Mouse (Mus musculus): ENCODE results near the gene Nop9. TPM values are rescaled to one million over a fixed set of nuclear protein-coding genes. Genes with fewer than 3 reads are reported as not detected.

Gene Nop9
- polyA plus RNA-seq, 1 experiment: 1.5 TPM

DNA sequence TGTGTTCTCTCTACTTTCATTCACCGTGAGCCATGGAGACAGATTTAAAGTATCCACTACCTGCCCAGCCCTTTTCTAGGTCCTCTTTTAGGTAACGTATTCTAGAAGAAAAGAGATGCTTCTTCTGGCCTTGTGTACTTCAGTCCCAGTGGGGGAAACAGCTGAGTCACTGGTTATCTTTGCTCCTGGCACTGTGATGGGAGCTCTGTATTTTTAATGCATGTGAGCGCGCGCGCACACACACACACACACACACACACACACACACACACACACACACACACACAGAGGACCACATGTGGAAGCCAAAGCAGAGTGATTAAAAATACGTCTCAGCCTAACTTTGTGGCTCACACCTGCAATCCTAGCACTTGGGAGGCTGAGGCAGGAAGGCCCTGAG is 22.1 kb upstream of the Nop9 start:
- no peaks in the 10 kb centered on the region for H3K9me3 ChIP-seq (ENCODE audit: control insufficient read depth, low read length)
- H3K36me3 ChIP-seq (ENCODE audit: control insufficient read depth): peaks cover 13% of the 10 kb centered on the region
- no peak for TF ChIP-seq TAL1 (IDR thresholded peaks at IDR 0.05; ENCODE audit: low read length)
- TF ChIP-seq GATA1 (IDR thresholded peaks at IDR 0.05; ENCODE audit: low read length): no peak
- H3K4me1 ChIP-seq (ENCODE audit: control insufficient read depth): peaks cover 40% of the 10 kb centered on the region
- peaks cover 6% of the 10 kb centered on the region for H3K27me3 ChIP-seq (ENCODE audit: control insufficient read depth)
- no peak overlapping the region for H3K4me3 ChIP-seq (replicated peaks)

DNA sequence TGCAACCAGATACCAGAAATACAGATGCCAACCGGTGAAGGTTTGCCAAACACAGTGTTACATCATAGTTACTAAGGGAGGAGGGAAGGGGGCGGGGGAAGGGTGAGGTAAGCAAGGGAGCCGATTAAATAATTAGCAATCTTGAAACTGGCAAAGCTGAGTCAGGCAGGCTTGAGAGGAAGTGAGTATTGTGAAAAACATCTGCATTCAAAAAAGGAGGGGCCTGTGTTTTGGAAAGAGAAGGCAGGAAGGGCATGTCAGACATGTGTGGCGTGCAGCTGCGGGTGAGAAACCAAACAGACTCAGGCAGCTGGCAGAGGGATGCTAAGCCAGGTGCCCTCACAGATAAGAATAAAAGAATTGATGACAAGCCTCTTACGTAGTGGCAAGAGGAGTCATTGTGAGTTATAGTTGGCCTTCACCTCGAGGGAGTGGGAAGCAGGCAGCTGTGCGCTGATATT is 21.1 kb upstream of the Nop9 start:
- H3K27me3 ChIP-seq (ENCODE audit: control insufficient read depth): peaks cover 6% of the 10 kb centered on the region
- H3K4me3 ChIP-seq (replicated peaks): no peak overlapping the region
- H3K9me3 ChIP-seq (ENCODE audit: control insufficient read depth, low read length): no peaks in the 10 kb centered on the region
- H3K4me1 ChIP-seq (ENCODE audit: control insufficient read depth): peaks cover 40% of the 10 kb centered on the region
- no peak for TF ChIP-seq GATA1 (IDR thresholded peaks at IDR 0.05; ENCODE audit: low read length)
- TF ChIP-seq TAL1 (IDR thresholded peaks at IDR 0.05; ENCODE audit: low read length): no peak
- peaks cover 3% of the 10 kb centered on the region for H3K36me3 ChIP-seq (ENCODE audit: control insufficient read depth)

DNA sequence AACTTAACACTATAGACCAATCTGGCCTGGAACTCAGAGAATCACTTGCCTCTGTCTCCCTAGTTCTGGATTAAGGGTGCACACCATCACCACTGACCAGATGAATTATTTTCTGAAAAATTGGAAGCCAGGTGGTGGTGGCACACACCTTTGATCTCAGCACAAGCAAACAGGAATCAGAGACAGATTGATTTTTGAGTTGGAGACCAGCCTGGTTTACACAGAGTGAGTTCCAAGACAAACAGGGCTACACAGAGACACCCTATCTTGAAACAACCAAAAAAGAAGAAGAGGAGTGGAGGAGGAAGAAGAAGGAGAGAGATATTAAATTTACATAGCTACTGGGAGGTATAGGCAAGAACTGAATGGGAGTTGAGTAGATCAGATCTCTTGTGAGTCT is 19.2 kb upstream of the Nop9 start:
- H3K4me3 ChIP-seq (replicated peaks): no peak overlapping the region

DNA sequence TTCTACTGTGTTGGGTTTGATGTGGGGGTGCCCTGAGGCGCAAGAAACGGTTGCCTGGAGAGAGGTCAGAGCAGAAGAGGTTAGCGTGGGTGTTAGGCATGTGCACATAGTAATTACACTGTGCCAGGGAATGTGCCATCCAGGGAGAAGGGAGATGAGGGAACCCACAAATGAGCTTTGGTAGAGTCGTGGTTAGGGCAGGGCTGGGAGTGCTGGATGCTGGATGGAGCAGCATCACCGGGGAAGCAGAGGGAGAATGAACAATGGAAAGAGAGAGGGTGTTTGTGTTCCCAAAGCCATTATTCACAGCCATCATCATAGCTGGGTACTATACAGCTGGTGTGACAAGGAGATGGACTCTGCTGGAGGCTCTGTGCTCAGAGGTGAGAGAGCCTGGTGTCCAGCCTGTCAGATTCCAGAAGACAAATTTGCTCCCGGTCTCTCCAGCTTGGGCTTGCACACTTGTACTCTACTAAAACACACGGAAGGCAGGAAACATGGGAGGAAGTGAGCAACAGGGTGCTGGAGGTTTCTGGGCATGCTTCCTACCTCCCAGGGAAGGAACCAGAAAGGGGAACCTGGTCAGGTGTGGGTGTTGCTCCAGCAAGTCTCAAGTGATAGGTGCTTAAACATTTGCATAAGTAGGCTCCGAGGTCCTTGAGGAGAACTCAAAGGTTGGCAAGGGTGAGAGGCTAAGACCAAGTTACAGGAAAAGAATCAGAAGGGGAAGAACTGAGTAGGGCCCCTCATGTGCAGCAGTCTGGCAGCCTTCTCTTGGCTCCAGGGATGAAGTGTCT is 17.4 kb upstream of the Nop9 start:
- Histone ChIP-seq H3K27me3 (ENCODE audit: control insufficient read depth) (peaks cover 6% of the 10 kb centered on the region), H3K4me3 (replicated peaks) (no peak overlapping the region), H3K9me3 (ENCODE audit: control insufficient read depth, low read length) (no peaks in the 10 kb centered on the region), H3K36me3 (ENCODE audit: control insufficient read depth) (no peaks in the 10 kb centered on the region), H3K4me1 (ENCODE audit: control insufficient read depth) (peaks cover 20% of the 10 kb centered on the region)
- no peak for TF ChIP-seq TAL1 (IDR thresholded peaks at IDR 0.05; ENCODE audit: low read length)
- TF ChIP-seq GATA1 (IDR thresholded peaks at IDR 0.05; ENCODE audit: low read length): no peak

More for the DNA sequence above, 19.2 kb upstream of the Nop9 start:
- Histone ChIP-seq H3K9me3 (ENCODE audit: control insufficient read depth, low read length) (no peaks in the 10 kb centered on the region), H3K4me1 (ENCODE audit: control insufficient read depth) (peaks cover 37% of the 10 kb centered on the region), H3K36me3 (ENCODE audit: control insufficient read depth) (no peaks in the 10 kb centered on the region), H3K27me3 (ENCODE audit: control insufficient read depth) (peaks cover 6% of the 10 kb centered on the region)
- TF ChIP-seq TAL1 (IDR thresholded peaks at IDR 0.05; ENCODE audit: low read length): no peak
- no peak for TF ChIP-seq GATA1 (IDR thresholded peaks at IDR 0.05; ENCODE audit: low read length)

DNA sequence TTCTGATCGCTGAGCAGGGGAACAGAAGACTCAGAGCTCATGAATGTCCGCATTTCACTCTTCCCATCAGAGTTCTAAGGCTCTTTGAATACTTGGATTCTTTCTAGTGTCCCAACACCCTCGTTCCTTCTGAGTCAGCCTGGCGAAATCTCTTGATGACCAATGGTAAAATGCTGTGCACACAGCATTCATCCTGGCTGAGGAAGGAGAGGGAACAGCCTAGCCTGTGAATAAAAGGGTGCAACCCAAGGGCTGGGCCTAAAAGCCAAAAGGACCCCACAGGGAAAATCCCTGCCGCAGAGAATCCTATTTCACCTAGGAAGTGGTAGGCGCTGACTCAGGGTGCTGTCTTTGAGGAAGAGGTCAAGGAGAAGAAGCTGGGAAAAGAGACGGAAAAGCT is 15.4 kb upstream of the Nop9 start:
- Histone ChIP-seq H3K27me3 (ENCODE audit: control insufficient read depth) (peaks cover 9% of the 10 kb centered on the region), H3K9me3 (ENCODE audit: control insufficient read depth, low read length) (no peaks in the 10 kb centered on the region), H3K36me3 (ENCODE audit: control insufficient read depth) (no peaks in the 10 kb centered on the region), H3K4me1 (ENCODE audit: control insufficient read depth) (peaks cover 3% of the 10 kb centered on the region; the same call in 1 of the 2 replicates), H3K4me3 (replicated peaks) (no peak overlapping the region)
- no peak for TF ChIP-seq TAL1 (IDR thresholded peaks at IDR 0.05; ENCODE audit: low read length)
- no peak for TF ChIP-seq GATA1 (IDR thresholded peaks at IDR 0.05; ENCODE audit: low read length)

DNA sequence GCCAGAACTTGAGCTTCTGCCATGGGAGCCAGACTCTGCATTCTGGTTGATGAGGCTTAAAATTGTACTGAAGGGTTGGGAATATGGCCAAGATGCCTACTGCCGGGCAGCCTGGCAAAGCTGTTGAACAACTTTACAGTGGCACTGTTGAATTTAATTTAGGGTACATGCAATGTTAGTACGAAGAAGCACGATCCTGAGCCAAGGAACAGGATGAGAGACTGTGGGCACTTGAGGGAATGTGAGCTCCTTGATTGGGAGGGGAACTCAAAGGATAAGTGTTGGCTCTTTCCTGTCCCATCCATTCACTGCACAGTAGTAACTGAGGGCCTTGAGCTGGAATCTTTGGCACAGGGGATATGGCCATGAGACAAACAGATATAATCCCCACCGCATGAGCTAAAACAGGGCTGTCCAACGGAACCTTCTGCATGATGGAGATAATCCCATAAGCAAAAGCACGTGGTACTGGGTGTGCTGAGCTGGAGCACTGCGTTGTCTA is 14.9 kb upstream of the Nop9 start:
- TF ChIP-seq TAL1 (IDR thresholded peaks at IDR 0.05; ENCODE audit: low read length) (no peak), GATA1 (IDR thresholded peaks at IDR 0.05; ENCODE audit: low read length) (no peak)
- no peaks in the 10 kb centered on the region for H3K36me3 ChIP-seq (ENCODE audit: control insufficient read depth)
- H3K9me3 ChIP-seq (ENCODE audit: control insufficient read depth, low read length): no peaks in the 10 kb centered on the region
- H3K4me1 ChIP-seq (ENCODE audit: control insufficient read depth): peaks cover 3% of the 10 kb centered on the region; the same call in 1 of the 2 replicates
- H3K4me3 ChIP-seq (replicated peaks): no peak overlapping the region
- H3K27me3 ChIP-seq (ENCODE audit: control insufficient read depth): peaks cover 9% of the 10 kb centered on the region

DNA sequence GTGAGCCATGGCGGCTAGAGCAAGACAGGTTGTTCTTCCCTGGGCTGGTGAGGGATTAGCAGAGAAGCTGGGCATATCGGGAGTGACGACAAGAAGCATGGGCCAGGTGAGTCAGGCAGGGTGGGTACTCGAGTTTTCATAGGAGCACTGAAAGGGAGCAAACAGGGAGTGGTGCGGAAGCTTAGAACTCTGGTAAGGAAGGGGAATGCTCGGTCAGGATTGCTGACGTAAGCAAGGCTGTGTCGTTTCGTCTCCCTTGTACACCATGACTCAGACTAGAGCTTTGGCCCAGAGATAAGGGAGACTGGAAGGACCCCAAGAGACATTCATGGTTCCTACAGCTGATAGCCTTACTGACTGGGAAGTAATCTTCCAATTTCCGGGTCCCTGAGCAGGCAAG is 11.6 kb upstream of the Nop9 start:
- peaks cover 3% of the 10 kb centered on the region for H3K36me3 ChIP-seq (ENCODE audit: control insufficient read depth)
- TF ChIP-seq TAL1 (IDR thresholded peaks at IDR 0.05; ENCODE audit: low read length) (no peak), GATA1 (IDR thresholded peaks at IDR 0.05; ENCODE audit: low read length) (no peak)
- H3K4me1 ChIP-seq (ENCODE audit: control insufficient read depth): peaks cover 3% of the 10 kb centered on the region; the same call in 1 of the 2 replicates
- no peak overlapping the region for H3K4me3 ChIP-seq (replicated peaks)
- H3K9me3 ChIP-seq (ENCODE audit: control insufficient read depth, low read length): no peaks in the 10 kb centered on the region
- H3K27me3 ChIP-seq (ENCODE audit: control insufficient read depth): peaks cover 7% of the 10 kb centered on the region

DNA sequence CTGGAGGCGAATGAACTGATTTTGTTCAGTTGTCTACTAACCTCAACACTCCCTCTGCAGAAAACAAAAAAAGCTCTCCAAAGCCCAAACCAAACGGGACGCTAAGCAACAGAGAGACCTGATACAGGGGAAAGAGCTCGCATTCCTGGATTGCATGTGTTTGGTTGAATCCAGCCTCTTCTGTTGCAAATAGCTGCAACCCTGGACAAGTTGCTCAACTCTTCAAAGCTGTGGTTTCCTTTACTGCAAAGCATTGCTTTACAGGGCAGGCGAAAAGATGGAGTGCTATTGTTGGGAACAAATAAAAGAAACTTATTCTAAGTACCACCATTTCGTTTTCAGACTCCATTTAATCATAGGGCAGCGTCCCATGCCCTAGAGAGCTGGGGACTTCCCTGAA is 10.6 kb upstream of the Nop9 start:
- no peak overlapping the region for H3K4me3 ChIP-seq (replicated peaks)

DNA sequence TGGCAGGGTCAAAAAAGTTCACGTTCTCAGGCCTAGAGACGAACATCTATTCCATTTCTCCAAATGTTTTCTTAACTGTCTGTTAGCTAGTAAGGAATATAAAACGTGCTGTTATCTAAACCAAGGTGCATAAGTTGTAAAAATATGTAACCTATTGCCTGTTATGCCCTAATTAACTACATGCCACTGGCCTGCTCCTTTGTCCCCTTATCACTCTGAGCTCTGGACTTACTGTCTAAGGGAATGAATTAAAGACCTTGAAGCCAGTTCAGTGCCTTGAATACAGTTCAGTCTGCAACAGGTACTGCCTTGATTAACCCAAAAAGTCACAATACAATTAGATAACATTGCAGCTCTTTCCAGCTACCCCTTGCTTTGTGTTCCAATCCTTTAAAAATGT is 10.2 kb upstream of the Nop9 start:
- H3K4me1 ChIP-seq (ENCODE audit: control insufficient read depth): peaks cover 3% of the 10 kb centered on the region; the same call in 1 of the 2 replicates
- no peak overlapping the region for H3K4me3 ChIP-seq (replicated peaks)
- H3K27me3 ChIP-seq (ENCODE audit: control insufficient read depth): peaks cover 7% of the 10 kb centered on the region
- TF ChIP-seq GATA1 (IDR thresholded peaks at IDR 0.05; ENCODE audit: low read length): no peak
- no peak for TF ChIP-seq TAL1 (IDR thresholded peaks at IDR 0.05; ENCODE audit: low read length)
- peaks cover 14% of the 10 kb centered on the region for H3K36me3 ChIP-seq (ENCODE audit: control insufficient read depth)
- H3K9me3 ChIP-seq (ENCODE audit: control insufficient read depth, low read length): no peaks in the 10 kb centered on the region

More for the DNA sequence above, 10.6 kb upstream of the Nop9 start:
- Histone ChIP-seq H3K36me3 (ENCODE audit: control insufficient read depth) (peaks cover 9% of the 10 kb centered on the region), H3K9me3 (ENCODE audit: control insufficient read depth, low read length) (no peaks in the 10 kb centered on the region), H3K4me1 (ENCODE audit: control insufficient read depth) (peaks cover 3% of the 10 kb centered on the region; the same call in 1 of the 2 replicates), H3K27me3 (ENCODE audit: control insufficient read depth) (peaks cover 7% of the 10 kb centered on the region)
- TF ChIP-seq GATA1 (IDR thresholded peaks at IDR 0.05; ENCODE audit: low read length): no peak
